Mouse (Mus musculus) embryo, embryonic 10.5 days (tissue): ENCODE results near the gene Gm20388.
A peak's percentile ranks its signal among the peaks of the same experiment; 100 is the strongest.

Experiments
- DNase-seq: peaks from one replicate; pipeline ENCODE4 v3.0.0-alpha.2; 2015; ENCODE audit warnings: low spot score

Gm20388 gene

GRCm38 (mm10) chr8:124056832-124057655 is 4146.4 kb downstream of the Gm20388 start:
- DNase-seq, result no peak

GRCm38 (mm10) chr8:124066325-124067058 is 4155.9 kb downstream of the Gm20388 start:
- peak; percentile 15 for DNase-seq

GRCm38 (mm10) chr8:124067059-124067750 is 4156.6 kb downstream of the Gm20388 start:
- no peak for DNase-seq

- peak; percentile 49 for DNase-seq
Measured at GRCm38 (mm10) chr8:124070363-124071324, 4160.0 kb downstream of the Gm20388 start.

- DNase-seq, result no peak
Measured at GRCm38 (mm10) chr8:124075977-124076376, 4165.3 kb downstream of the Gm20388 start.

- no peak for DNase-seq
Measured at GRCm38 (mm10) chr8:124076416-124076815, 4165.8 kb downstream of the Gm20388 start.

GRCm38 (mm10) chr8:124077377-124077776 is 4166.7 kb downstream of the Gm20388 start:
- no peak for DNase-seq

GRCm38 (mm10) chr8:124077998-124078397 is 4167.4 kb downstream of the Gm20388 start:
- no peak for DNase-seq

- DNase-seq, result no peak
Measured at GRCm38 (mm10) chr8:124078969-124079368, 4168.3 kb downstream of the Gm20388 start.

- no peak for DNase-seq
Measured at GRCm38 (mm10) chr8:124080467-124081326, 4170.1 kb downstream of the Gm20388 start.

GRCm38 (mm10) chr8:124082616-124083015 is 4172.0 kb downstream of the Gm20388 start:
- no peak for DNase-seq

GRCm38 (mm10) chr8:124083611-124084010 is 4173.0 kb downstream of the Gm20388 start:
- DNase-seq, result no peak

- no peak for DNase-seq
Measured at GRCm38 (mm10) chr8:124085668-124086067, 4175.0 kb downstream of the Gm20388 start.

GRCm38 (mm10) chr8:124088092-124088613 is 4177.5 kb downstream of the Gm20388 start:
- DNase-seq, result no peak

- no peak for DNase-seq
Measured at GRCm38 (mm10) chr8:124089016-124089415, 4178.4 kb downstream of the Gm20388 start.

GRCm38 (mm10) chr8:124090473-124090872 is 4179.8 kb downstream of the Gm20388 start:
- DNase-seq, result no peak

- peak; percentile 85 for DNase-seq
Measured at GRCm38 (mm10) chr8:124098953-124099622, 4188.4 kb downstream of the Gm20388 start.

GRCm38 (mm10) chr8:124099623-124099965 is 4189.0 kb downstream of the Gm20388 start:
- no peak for DNase-seq

GRCm38 (mm10) chr8:124105869-124106268 is 4195.2 kb downstream of the Gm20388 start:
- DNase-seq, result no peak
